Mouse (Mus musculus) MEL-GATA-1-ER (cell line): ENCODE data around the gene Snapc3.

Experiments
- DNase-seq: peaks from one replicate; pipeline ENCODE4 v3.0.0-alpha.2; 2012; ENCODE audit warnings: low read depth; ENCODE audit errors: extremely low read depth

Gene Snapc3

GRCm38 (mm10) chr4:83414241-83414824 lies 3.2 kb upstream of the Snapc3 start:
- DNase-seq = no peak

DNA sequence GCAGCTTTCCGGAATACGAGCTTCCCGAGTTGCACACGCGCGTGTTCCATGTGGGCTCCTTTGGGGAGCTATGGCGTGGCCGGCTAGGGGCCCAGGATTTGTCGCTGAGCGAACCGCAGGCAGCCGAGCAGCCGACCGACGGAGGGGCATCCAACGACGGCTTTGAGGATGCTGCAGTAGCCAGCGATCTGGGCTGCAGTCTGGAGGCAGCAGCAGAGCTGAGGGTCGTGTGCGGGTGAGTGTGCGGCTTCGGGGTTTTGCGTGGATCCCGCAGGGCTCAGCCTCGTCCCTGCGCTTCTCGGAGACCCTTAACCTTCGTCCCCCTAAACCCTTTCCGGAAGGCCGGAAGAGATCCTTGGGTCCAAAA lies 279 bp downstream of the Snapc3 start:
- DNase-seq = no peak

- DNase-seq = no peak
Observed at GRCm38 (mm10) chr4:83418781-83419180, 1.3 kb downstream of the Snapc3 start.

DNA sequence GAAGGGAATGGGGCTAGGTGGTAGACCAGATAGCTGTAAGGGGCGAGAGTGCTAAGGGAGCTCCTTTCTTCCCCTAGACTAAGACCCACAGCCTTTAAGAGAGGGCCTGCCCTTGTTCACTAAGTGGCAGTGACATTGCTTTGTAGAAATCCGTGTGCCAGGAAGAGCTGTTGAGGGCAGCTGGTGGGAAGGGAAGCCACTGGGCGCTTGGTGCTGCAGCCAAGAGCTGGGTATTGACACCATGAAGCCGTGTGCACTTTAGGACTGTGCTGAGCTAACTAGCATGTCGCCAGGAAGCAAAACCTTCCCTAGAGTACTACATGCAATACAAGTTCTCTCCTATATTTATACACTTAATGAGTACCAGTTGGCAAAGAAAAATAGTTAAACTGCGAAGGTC lies 6.1 kb downstream of the Snapc3 start:
- DNase-seq = no peak

- no peak for DNase-seq
Observed at GRCm38 (mm10) chr4:83425119-83425518, 7.6 kb downstream of the Snapc3 start.

GRCm38 (mm10) chr4:83427141-83427540 lies 9.6 kb downstream of the Snapc3 start:
- DNase-seq = no peak

GRCm38 (mm10) chr4:83427696-83428095 lies 10.2 kb downstream of the Snapc3 start:
- DNase-seq = no peak

GRCm38 (mm10) chr4:83428845-83429244 lies 11.3 kb downstream of the Snapc3 start:
- peak; percentile 26 for DNase-seq

GRCm38 (mm10) chr4:83431950-83432349 lies 14.4 kb downstream of the Snapc3 start:
- DNase-seq = no peak

DNA sequence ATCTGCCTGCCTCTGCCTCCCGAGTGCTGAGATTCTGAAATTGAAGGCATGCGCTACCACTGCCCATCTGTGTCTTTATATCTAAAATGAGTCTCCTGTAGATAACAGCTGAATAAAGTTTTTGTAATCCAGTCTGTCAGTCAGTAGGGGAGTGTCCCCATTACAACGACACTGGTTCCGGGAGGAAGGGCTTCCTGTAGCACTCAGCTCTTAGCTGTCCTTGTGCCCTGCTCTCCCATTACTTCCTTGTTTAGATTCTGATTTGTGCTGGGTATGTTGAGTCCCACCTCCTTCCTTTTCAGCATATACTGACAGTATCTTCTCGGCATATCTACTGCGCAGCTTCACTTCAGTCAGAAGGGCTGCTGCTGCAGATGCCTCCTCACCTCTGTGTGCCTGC lies 15.4 kb downstream of the Snapc3 start:
- no peak for DNase-seq

- no peak for DNase-seq
Observed at GRCm38 (mm10) chr4:83436375-83436774, 18.9 kb downstream of the Snapc3 start.

DNA sequence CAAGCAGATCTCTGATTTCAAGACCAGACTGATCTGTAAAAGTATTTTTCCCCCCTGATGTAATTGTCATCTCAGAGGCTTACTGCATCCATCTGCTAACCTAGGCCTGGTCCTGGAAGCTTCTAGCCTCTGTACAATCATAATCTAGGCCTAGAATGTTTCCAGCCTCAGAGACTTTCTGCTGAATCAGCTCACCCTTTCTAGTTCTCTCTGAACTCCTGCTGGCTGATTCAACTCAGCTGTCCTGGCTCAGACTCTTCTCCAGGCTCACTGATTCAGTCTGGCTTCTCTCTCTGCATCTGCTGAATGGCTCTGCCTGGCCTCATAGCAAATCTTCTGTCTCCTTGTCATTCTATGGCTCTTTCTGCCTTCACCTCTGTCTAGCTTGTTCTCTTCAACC lies 20.6 kb downstream of the Snapc3 start:
- no peak for DNase-seq

- no peak for DNase-seq
Observed at GRCm38 (mm10) chr4:83439045-83439444, 21.5 kb downstream of the Snapc3 start.

GRCm38 (mm10) chr4:83441050-83441449 lies 23.5 kb downstream of the Snapc3 start:
- DNase-seq = no peak

GRCm38 (mm10) chr4:83450785-83451184 lies 33.3 kb downstream of the Snapc3 start:
- DNase-seq = no peak

DNA sequence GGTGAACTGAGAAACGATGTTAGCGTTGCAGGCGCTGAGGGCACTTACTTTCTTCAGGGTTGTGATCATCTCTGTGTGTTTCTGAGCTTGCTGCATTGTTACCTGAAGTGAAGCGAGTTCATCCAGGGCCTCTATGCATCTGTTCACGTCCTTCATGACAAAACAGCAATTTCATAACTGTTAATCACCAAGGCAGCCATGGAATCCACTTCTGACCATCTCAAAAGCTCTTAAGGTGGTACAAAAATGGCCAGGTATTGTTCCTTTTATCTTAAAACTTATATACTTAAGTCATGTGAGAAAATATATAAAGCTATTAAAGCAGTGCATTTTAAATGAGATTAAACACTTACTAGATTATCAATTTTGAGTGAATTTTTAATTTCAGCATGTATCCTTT lies 42.6 kb downstream of the Snapc3 start:
- no peak for DNase-seq

GRCm38 (mm10) chr4:83464827-83465226 lies 47.3 kb downstream of the Snapc3 start:
- DNase-seq = peak; percentile 50

- no peak for DNase-seq
Observed at GRCm38 (mm10) chr4:83467615-83468014, 50.1 kb downstream of the Snapc3 start.

DNA sequence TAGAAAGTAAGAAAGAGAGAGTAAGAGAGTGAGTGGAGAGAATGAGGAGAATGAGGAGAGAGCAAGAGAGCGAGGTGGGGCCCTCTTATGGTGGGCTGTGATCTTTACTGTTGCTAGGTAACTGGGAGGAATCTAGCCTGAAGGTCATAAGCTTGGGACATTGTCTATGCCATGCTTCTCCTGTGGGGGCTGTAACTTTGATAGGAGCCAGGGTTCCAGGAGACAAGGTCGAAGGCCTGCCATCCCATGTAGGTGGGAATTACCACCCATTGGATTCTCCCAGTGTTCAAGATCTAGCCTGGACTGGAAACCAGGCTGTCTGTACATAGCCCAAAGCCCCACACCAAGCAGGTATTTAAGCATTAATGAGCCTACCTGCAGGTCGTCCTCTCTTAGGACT lies 50.7 kb downstream of the Snapc3 start:
- no peak for DNase-seq

GRCm38 (mm10) chr4:83485250-83485649 lies 67.7 kb downstream of the Snapc3 start:
- DNase-seq = no peak

DNA sequence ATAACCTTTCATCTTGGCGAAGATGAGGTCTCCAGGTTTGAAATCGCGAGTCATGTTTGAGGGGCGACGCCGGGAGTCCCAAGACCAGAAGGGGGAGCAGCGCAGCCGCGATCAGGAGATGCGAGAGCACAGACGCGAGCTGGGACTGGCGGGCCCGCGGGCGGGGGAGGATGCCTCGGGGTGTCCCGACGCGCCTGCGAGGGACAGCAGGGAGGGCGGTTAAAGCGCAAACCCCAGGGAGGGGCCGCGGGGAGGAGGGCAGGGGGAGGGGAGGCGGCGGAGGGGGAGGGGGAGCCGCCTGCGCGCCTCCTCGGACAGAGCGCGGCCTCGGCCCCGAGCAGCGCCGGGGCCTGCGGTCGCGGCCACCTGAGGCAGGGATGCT lies 68.2 kb downstream of the Snapc3 start:
- DNase-seq = peak; percentile 75

- peak; percentile 61 for DNase-seq
Observed at GRCm38 (mm10) chr4:83486117-83486901, 68.8 kb downstream of the Snapc3 start, which contains the start of gene Psip1. TSS of gene Psip1 (minus strand) at chr4:83486459.

- DNase-seq = no peak
Observed at GRCm38 (mm10) chr4:83489121-83489520, 71.6 kb downstream of the Snapc3 start.
